Mouse (Mus musculus) induced T-regulatory cell, adult 2 months (primary cell): ENCODE data around the gene Vamp2.

Experiments
- DNase-seq: peaks from one replicate; pipeline ENCODE4 v3.0.0-alpha.2; 2012; ENCODE audit warnings: low read depth

Vamp2 gene

DNA sequence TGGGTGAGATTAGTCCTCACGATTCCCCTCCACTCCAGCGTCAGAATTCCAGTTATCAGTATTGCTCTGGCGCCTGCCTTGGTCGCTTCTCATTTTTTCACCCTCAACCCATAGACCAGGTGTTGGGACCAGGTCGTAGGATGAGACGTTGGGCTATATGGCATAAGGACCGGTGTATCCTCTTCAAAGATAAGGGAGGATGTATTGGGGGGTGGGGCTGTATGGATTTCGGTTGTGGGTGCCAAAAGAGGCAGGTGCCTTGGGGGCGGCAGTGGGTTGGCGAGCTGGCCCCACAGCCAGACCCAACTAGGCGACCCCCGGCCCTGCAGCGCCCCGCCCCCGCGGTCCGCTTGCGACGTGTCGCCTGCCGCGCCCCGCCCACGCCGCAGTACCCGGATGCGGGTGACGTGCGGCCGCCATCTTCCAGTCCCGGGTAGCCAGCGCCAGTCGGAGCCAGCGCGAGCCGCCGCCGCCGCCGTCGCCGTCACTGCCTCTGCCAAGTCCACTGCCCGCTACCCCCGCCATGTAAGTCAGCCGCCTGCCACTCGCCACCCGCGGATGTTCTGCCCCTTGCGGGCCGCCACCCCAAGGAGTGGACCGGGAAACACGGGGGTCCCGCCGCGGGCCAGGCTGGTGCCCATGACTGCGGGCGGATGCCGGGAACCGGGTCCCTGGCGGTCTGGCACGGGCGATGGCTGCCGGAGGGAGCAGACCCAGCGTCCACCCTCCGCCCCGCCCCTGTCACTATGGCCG is at the start of gene Vamp2:
Vamp2 (plus strand) TSS at position 388 of the 753 bp plus-strand sequence.
- peak; percentile 94 for DNase-seq

DNA sequence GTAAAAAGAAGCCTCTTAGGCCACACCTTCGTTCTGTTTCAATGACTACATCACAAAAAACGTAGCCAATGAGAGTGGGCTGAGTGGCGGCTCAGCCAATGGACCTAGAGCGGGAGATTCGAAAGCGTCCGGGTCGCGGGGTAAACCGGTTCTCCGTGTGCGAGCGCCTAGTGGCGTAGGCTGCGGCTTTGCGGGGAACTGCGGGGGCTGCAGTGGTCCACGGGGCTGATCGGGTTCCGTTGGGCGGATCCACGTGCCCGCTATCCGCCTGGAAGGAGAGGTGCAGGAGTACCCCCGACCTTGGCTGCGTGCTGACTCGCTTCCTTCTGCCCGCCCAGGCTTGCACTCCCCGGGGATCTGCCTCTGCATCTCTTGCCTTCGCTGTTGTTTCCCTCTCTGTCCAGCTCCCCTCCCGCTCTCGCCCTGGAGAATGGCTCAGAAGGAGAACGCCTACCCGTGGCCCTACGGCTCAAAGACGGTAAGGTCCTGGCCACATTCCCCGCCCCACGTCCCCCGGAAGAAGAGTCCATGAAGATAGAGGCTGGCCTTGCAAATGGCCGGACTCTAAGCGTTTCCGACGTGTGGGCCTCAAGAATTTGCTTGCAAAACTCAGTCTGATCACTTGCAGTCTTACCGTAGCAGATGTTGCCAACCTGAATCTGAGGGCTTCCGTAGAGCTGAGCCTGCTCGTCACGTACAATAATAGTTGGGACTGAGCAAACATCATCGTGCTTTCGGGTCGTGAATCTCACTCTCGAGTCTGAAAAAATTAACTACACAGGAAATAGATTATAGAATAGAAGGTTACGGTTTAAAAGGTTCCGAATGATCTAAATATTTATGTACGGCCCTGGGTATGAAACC is 42.5 kb upstream of the Vamp2 start, which contains the start of gene Aurkb:
Aurkb (plus strand) TSS at position 117 of the 864 bp plus-strand sequence.
- peak; percentile 96 for DNase-seq

DNA sequence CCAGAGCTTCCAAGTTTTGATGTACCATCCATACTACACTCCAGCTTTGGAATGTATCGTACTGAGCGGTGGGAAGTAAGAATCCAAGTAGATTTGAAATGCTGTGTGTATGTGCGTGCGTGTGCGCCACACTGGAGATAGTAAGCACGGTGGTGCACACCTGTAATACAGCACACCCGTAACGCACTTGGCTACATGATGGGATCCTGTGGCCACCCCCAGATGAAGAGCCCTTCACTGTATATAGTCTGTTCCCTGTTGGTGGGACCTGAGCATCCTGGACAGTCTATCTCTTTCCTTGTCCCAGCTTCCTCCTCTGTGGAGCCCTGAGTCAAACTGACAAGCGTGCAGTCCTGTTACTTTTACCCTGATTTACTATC is 41.9 kb upstream of the Vamp2 start:
- DNase-seq = no peak

DNA sequence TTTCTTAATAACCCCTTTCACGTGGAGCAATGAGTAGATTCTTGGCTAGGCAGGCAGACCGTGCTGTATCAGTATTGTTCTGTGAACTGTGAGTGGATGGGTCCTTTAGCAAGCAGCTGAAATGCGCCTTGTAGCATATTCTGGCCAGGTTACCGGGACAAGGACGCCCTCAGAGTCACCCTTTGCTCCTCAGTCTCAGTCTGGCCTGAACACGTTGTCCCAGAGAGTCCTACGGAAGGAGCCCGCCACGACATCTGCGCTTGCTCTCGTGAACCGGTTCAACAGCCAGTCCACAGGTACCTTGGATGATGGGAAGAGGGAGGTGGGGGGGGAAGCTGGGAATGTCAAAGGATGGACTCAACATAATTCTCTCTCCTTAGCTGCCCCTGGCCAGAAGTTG is 40.7 kb upstream of the Vamp2 start:
- DNase-seq = no peak

DNA sequence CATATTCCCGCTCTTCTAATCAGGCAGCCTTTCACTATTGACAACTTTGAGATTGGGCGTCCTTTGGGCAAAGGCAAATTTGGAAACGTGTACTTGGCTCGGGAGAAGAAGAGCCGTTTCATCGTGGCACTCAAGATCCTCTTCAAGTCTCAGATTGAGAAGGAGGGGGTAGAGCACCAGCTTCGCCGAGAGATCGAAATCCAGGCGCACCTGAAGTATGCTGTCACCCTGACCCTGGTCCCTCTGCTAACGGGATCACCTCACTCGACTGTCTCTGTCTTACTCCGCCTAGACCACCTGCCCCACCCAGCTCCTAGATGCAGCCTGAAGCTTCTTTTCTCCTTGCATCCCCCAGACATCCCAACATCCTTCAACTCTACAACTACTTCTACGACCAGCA is 40.1 kb upstream of the Vamp2 start:
- no peak for DNase-seq

DNA sequence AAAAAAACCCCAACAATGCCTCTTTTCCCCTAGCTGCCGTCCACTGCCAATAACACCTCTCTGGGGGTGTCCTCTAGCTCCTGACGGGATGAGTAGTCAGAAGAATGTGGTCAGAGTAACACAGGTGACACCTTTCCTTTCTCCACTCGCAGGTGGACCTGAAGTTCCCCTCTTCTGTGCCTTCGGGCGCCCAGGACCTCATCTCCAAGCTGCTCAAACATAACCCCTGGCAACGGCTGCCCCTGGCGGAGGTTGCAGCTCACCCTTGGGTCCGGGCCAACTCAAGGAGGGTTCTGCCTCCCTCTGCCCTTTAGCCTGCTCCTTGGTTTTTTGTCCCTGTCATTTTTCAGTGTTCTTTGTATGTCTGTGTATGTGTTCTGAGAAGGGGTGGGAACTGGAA is 37.5 kb upstream of the Vamp2 start:
- no peak for DNase-seq

DNA sequence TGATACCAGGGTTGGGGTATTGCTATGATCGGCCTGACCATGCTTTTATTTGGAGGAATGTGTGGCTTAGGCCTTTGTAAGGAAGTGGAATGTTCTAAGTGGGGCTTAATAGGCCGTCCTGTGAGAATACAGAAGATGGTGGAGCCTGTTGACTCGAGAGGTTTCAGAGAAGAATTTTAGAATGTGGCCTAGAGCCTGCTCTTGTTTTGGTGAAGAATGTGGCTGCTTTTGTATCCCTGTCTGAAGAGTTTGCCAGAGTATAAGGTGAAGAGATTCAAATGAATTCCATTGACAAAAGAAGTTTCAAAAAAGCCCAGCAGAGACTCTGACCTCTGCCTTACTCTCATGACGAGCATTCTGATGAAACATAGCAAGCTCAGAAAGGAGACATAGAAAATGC is 36.5 kb upstream of the Vamp2 start:
- DNase-seq = no peak

DNA sequence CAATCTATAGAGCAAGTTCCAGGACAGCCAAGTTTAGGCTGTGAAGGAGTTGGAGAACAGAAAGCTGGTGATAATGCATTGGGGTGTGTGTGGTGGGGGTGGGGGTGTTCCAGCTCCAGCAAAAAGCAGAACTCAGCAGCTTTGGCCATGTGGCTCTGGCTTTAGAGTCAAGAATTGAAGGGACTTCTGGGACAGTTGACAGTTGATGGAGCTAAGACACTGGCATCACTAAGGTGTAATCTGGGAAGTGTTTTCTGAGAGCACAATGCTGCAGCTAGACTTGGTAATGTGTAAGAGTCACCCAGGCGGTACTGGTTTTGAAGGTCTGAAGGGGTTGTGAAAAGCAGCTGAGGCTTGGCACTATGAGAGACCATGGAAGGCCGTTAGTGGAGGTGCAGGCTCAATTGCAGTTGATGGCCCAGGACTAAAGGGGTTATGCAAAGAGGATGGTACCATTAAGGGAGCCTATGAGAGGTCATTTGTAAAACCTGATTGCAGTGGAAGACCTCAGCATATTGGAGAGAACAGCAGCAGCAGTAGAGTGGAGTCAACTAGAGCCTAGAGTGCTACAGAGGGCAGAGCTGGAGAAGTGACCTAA is 35.4 kb upstream of the Vamp2 start:
- no peak for DNase-seq

DNA sequence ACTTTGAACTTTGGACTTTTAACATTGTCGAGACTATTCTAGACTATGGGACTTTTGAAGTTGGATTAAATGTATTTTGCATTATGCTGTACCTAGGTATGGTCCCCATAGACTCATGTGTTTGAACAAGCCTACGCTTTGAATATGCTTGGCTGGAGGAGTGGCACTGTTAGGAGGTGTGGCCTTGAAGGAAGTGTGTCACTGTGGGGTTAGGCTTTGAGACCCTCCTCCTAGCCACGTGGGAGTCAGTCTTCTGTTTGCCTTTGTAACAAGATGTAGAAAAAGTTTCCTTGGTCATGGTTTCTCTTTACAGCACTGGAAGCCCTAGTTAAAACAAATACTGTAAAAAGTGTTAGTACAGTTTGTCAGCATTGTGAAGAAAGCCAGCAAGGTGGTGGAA is 34.4 kb upstream of the Vamp2 start:
- peak; percentile 37 for DNase-seq

DNA sequence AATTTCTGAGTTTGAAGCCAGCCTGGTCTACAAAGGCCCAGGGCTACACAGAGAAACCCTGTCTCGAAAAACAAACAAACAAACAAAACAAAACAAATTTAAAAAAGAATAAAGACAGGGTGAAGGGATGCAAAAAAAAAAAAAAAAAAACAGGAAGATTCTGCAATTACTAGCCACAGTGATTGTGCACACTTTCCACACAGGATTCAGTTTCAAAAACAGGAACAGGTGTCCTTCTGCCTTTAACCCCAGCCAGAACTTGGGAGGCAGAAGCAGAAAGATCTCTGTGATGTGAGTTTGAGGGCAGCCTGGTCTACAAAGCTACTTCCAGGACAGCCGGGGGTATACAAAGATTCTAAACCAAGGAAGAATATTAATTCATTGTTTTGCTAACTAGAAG is 30.0 kb upstream of the Vamp2 start:
- peak; percentile 30 for DNase-seq

DNA sequence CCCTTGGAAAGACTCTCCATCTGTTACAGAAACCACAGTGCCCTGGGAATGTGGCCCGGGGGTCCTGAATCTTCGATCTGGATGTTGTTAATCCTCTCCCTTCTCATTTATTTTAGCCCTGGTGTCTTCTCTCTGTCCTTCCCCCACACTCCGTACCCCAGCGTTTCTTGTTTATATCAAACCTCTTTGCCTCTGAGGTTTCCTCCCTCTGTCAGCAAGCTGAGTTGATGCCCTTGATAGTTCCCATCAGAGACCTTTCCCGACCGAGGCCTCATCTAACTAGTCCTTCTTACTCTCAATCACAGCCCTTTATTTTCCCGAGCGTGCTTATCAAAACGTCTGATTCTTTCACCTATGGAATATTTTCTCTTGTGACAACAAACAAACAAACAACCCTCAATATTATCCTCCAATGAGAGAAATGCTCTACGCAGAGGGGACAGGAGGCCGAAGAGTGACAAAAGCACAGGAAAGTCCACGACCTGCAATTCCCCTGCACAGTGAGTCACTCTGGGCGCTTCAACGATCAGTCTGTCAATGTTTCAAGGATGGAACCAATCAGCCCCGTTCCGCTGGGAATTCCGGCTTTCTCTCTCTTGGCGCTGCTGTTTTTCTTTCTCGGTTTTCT is 29.4 kb upstream of the Vamp2 start:
- DNase-seq = no peak

DNA sequence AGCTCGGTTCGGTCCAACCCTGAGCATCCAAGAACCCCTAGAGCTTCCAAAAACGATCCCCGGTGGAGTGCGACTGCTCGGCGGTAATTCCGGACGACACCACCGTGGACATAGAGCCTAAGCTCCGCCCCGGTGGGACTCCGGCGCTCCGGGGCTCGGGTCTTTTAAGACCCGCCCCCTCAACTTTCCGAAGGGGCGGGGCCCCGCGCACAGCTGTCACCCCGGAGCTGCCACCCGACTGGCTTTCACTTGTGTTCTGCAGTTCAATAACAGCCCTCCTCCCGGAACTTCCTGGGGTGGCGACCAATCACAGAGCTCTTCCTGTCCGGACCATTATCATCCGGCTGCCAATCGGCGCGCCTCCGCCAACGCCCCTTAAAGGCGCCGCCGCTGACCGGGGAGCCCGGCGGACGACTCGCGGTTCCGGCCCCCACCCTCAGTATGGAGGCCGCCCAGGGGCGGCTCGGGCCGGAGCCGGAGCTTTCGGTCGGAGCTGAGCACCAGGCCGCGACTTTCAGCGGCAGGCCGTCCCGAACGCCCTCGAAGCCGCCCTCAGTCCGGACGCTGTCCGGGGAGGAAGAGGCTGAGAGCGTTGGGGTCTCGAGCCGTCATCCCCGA is 28.8 kb upstream of the Vamp2 start, which contains the start of gene Borcs6:
Borcs6 (plus strand) TSS at position 361 of the 618 bp plus-strand sequence.
- peak; percentile 97 for DNase-seq

DNA sequence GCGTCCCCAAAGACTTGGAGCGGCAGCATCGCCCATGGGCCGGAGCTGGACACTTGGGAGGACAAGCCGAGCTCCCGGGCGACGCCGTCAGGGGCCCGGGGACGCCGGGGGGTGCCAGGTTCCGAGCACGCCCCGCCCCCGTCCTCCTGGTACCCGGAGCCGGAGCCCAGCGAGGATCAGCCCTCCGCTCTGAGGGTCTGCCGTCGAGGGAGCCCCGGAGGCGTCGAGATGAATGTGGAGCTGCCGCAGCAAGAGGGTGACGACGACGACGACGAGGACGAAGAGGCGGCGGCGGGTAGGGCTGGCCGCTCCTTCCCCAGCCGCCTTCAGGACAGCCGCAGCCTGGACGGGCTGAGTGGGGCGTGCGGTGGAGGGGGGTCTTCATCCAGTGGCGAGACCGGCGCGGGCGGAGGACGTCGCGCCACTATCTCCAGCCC is 28.3 kb upstream of the Vamp2 start:
- no peak for DNase-seq

DNA sequence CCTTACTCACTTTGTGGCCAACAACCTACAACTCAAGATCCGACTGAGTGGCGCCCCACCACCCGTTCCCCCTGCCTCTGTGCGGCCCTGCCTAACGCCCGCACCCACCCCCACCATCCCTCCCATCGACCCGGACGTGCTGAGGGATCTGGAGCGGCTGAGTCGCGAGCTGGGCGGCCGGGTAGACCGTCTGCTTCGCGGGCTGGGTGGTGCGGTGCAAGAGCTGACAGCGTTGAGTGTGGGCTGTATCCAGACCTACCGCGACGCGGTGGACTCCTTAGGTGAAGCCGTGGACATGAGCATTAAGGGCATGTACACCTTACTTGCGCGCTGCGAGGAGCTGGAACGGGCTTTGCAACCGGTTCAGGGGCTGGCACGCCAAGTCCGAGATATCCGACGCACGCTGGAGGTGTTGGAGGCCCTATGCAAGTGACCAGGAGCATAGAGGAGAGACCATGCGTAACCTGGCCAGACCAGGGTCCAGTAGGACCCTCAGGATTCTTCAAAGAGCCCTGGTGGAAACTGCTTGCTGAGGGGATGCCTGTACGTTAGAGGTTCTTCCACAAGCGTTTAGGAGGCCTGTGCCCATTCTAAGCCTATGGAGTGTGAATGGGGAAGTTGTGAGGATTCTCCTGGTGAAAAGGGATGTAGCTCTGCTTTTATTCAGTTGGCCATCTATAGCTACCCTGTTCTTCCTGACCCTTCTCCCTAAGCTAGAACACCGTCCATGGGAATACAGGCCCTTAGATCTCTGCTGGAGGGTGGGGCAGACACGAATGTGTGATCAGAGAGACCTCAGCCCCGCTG is 27.6 kb upstream of the Vamp2 start:
- DNase-seq = peak; percentile 55

DNA sequence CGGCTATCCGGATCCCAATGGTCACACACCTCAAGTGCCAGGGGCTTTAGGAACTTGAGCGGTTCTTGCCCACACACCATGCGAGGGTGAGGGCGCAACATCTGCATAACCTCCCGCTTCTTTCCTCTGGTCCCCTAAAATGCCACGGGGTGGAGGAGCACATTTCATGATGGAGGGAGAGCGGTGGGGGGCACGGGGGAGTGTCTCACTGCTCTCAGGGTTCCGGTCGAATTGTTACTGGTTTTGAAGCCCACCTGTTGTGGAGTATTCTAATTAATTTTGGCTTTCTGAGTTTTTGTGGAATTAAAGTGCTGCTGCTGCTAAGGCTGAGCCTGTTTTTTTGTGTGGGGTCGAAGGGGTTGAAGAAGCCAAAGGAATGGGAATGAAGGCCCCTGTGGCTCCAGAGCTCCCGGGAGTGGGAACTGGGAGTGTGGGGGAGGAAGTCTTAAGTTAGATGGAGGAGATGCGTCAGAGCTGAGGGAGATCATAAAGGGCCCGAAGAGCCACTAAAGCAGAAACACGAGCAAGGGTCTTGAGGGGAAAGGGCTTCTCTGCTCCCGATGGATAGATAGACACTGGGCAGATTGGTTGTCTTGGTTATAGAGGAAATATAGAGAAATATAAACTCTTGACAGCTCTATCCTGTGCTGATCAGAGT is 26.9 kb upstream of the Vamp2 start:
- peak; percentile 23 for DNase-seq

DNA sequence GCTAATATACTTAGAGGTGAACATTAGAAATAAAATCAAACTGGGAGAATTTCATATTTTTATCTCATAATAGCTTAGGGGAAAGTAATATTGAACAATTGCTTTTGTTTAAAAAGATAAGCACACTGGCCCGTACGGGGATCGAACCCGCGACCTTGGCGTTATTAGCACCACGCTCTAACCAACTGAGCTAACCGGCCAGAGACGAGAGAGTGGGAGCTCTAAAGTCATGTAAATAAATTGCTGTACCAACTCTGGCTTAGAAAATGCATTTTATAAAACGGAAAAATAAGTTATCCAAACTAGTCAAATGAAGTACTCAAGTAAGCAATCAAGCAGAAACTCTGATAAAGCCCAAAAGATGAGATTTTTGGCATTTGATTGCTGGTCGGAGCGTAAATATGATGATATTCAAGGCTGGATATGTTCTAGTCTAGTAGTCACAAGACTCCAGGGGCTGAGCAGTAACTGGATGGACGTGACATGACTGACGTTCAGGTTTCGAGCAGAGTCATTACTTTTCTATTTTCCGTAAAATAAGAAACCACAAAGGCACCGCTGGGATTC is 26.0 kb upstream of the Vamp2 start:
- peak; percentile 90 for DNase-seq

DNA sequence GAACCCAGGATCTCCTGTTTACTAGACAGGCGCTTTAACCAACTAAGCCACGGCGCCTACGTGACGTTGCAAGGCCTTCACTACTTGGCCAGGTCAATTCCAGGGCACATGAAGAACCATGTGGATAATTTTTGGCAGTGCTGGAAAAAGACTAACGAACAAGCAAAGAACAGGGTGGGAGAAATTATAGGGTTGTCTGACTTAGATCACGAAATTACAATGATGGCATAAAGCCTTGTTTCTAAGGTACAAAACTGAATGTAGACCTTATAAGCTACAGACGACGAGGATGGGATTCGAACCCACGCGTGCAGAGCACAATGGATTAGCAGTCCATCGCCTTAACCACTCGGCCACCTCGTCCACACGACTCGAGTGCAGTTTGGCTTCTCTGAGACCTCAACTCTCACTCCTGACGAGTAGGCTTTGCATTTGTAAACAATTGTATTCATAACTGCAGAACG is 25.5 kb upstream of the Vamp2 start:
- DNase-seq = peak; percentile 97

DNA sequence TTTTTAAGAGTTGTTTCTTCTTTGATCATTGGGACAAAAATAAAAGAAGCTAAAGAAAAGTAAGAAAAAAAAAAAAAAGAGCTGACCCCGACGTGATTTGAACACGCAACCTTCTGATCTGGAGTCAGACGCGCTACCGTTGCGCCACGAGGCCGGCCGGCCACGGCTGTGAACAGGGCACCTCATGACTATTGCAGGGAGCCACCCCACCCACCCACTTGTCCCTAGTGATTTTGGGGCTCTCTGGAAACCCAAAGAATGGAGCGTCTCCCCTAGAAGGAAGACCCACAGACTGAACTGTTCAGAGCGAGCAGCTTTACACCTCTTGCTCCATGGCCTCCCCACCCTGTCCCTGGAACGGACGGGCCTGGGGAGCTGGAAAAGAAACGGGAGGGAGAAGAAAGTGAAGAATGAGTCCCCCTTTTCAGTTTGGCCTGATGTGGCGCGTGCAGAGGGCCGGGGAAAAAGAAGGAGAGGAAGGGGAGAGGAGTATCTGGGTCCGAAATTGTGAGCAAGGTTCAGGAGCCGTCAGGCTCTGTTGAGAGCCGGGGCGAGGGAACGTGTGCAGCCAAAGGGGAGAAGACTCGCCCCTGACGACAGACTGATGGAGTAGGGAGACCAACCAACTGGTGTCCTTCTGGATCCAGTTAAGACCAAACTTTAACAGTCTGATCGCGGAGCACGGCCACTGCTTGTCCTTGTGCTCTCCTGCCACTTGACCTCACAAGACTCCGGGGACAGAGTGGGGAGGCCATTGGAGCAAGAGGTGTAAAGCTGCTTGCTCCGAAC is 24.7 kb upstream of the Vamp2 start:
- peak; percentile 90 for DNase-seq
